Mouse (Mus musculus): ENCODE measurements around the gene Gm42906. TPM values are rescaled to one million over a fixed set of nuclear protein-coding genes. Genes with fewer than 3 reads are reported as not detected.

Gm42906 gene
- polyA plus RNA-seq, 1 experiment from 2014 or later: not detected

DNA sequence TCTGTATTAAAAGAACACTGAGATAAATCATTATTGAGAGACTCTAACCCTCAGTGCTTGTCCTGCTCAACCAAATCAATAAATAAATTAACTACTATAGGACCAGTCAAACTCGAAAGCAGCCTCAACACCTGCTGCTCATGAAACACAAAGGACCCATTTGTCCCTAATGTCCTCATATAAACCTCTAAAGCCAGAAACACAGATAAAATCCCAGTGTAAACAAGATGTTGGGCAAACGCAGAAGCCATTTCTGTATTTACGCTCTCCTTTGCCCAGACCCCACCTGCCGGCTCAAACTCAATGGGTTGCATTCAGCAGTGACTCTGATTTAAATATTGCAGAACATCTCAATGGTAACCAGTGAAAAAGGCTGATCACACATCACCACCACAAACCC is 131.7 kb downstream of the Gm42906 start:
- WGBS: 77% methylated on average over 4 of the region's 4 CpGs
- ATAC-seq (ENCODE audit: low FRiP score) (no peak), DNase-seq (ENCODE audit: low spot score, missing footprints) (no peak)
- Histone ChIP-seq H3K4me1 (ENCODE audit: control insufficient read depth, insufficient read depth, low read length) (no peaks in the 10 kb centered on the region), H3K27ac (ENCODE audit: low read depth, low read length) (no peak overlapping the region), H3K9me3 (ENCODE audit: control insufficient read depth, low read length) (no peaks in the 10 kb centered on the region), H3K9ac (ENCODE audit: low read length) (no peak overlapping the region), H3K36me3 (ENCODE audit: control insufficient read depth, insufficient read depth, low read length) (no peaks in the 10 kb centered on the region), H3K27me3 (ENCODE audit: control insufficient read depth, insufficient read depth, low read length) (no peaks in the 10 kb centered on the region), H3K4me2 (no peak overlapping the region), H3K4me3 (ENCODE audit: low read depth, low read length) (no peak overlapping the region)

GRCm38 (mm10) chr5:151293591-151293990 is 134.4 kb downstream of the Gm42906 start:
- no peak overlapping the region for H3K9ac ChIP-seq (ENCODE audit: low read length)
- H3K27ac ChIP-seq (ENCODE audit: low read depth, low read length): no peak overlapping the region
- no peak overlapping the region for H3K4me3 ChIP-seq (ENCODE audit: low read depth, low read length)
- DNase-seq (ENCODE audit: low spot score, missing footprints) (no peak), ATAC-seq (ENCODE audit: low FRiP score) (no peak)
- no peak overlapping the region for H3K4me2 ChIP-seq
- WGBS: 84% methylated on average over 4 of the region's 4 CpGs
- no peaks in the 10 kb centered on the region for H3K9me3 ChIP-seq (ENCODE audit: control insufficient read depth, low read length)
- no peaks in the 10 kb centered on the region for H3K4me1 ChIP-seq (ENCODE audit: control insufficient read depth, insufficient read depth, low read length)
- H3K27me3 ChIP-seq (ENCODE audit: control insufficient read depth, insufficient read depth, low read length): no peaks in the 10 kb centered on the region
- H3K36me3 ChIP-seq (ENCODE audit: control insufficient read depth, insufficient read depth, low read length): no peaks in the 10 kb centered on the region

- ATAC-seq (ENCODE audit: low FRiP score) (no peak), DNase-seq (ENCODE audit: low spot score, missing footprints) (peak; percentile 84)
- Histone ChIP-seq H3K4me2 (no peak overlapping the region), H3K4me1 (ENCODE audit: control insufficient read depth, insufficient read depth, low read length) (no peaks in the 10 kb centered on the region), H3K27ac (ENCODE audit: low read depth, low read length) (no peak overlapping the region), H3K9ac (ENCODE audit: low read length) (no peak overlapping the region), H3K27me3 (ENCODE audit: control insufficient read depth, insufficient read depth, low read length) (no peaks in the 10 kb centered on the region), H3K9me3 (ENCODE audit: control insufficient read depth, low read length) (no peaks in the 10 kb centered on the region), H3K36me3 (ENCODE audit: control insufficient read depth, insufficient read depth, low read length) (no peaks in the 10 kb centered on the region), H3K4me3 (ENCODE audit: low read depth, low read length) (no peak overlapping the region)
- 20% methylated on average over 1 of the region's 1 CpGs for whole genome bisulfite sequencing
Observed at GRCm38 (mm10) chr5:151292310-151292709, 135.7 kb downstream of the Gm42906 start.

DNA sequence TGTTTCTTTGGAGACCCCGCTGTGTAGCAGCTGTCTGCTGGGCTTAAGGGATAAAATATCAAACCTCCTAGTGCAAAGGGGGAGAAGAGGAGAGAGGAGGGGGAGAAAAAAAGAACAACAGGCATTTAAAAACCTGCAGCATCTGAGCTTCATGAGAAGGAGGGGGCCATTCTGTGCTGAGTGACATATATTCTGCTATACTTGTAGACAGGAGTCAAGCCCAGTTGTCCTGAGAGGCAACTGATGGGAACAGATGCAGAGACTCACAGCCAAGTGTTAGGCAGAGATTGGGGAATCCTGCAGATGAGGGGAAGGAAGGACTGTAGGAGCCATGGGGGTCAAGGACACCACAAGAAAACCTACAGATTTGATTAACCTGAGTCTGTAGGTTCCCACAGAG is 141.6 kb downstream of the Gm42906 start:
- no peak overlapping the region for H3K27ac ChIP-seq (ENCODE audit: low read depth, low read length)
- no peak overlapping the region for H3K9ac ChIP-seq (ENCODE audit: low read length)
- 93% methylated on average over 1 of the region's 1 CpGs for WGBS
- no peaks in the 10 kb centered on the region for H3K4me1 ChIP-seq (ENCODE audit: control insufficient read depth, insufficient read depth, low read length)
- ATAC-seq (ENCODE audit: low FRiP score) (no peak), DNase-seq (ENCODE audit: low spot score, missing footprints) (no peak)
- no peaks in the 10 kb centered on the region for H3K9me3 ChIP-seq (ENCODE audit: control insufficient read depth, low read length)
- H3K36me3 ChIP-seq (ENCODE audit: control insufficient read depth, insufficient read depth, low read length): no peaks in the 10 kb centered on the region
- H3K4me2 ChIP-seq: no peak overlapping the region
- no peaks in the 10 kb centered on the region for H3K27me3 ChIP-seq (ENCODE audit: control insufficient read depth, insufficient read depth, low read length)
- H3K4me3 ChIP-seq (ENCODE audit: low read depth, low read length): no peak overlapping the region

GRCm38 (mm10) chr5:151279531-151279930 is 148.4 kb downstream of the Gm42906 start:
- Histone ChIP-seq H3K27me3 (ENCODE audit: control insufficient read depth, insufficient read depth, low read length) (no peaks in the 10 kb centered on the region), H3K9me3 (ENCODE audit: control insufficient read depth, low read length) (no peaks in the 10 kb centered on the region), H3K4me1 (ENCODE audit: control insufficient read depth, insufficient read depth, low read length) (no peaks in the 10 kb centered on the region), H3K4me3 (ENCODE audit: low read depth, low read length) (no peak overlapping the region), H3K36me3 (ENCODE audit: control insufficient read depth, insufficient read depth, low read length) (no peaks in the 10 kb centered on the region), H3K27ac (ENCODE audit: low read depth, low read length) (no peak overlapping the region), H3K4me2 (no peak overlapping the region), H3K9ac (ENCODE audit: low read length) (no peak overlapping the region)
- DNase-seq (ENCODE audit: low spot score, missing footprints) (no peak), ATAC-seq (ENCODE audit: low FRiP score) (no peak)
- 93% methylated on average over 7 of the region's 7 CpGs for WGBS

DNA sequence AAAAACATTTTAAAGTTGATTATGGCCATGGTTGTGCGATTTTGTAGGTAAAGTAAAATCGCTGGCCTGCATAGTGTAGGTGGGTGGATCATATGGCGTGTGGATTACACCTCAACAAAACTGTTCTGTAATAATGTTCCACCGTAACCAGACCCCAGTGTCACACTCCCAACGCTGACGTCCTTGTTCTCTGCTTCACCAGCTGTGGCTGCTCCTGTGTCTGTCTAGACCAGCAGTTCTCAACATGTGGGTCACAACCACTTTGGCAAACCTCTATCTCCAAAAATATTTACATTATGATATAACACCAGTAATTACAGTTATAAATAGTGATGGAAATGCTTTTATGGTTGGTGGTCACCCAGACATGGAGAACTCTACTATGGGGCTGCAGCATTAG is 150.0 kb downstream of the Gm42906 start:
- H3K9me3 ChIP-seq (ENCODE audit: control insufficient read depth, low read length): no peaks in the 10 kb centered on the region
- no peak overlapping the region for H3K27ac ChIP-seq (ENCODE audit: low read depth, low read length)
- 90% methylated on average over 6 of the region's 6 CpGs for WGBS
- no peaks in the 10 kb centered on the region for H3K27me3 ChIP-seq (ENCODE audit: control insufficient read depth, insufficient read depth, low read length)
- H3K9ac ChIP-seq (ENCODE audit: low read length): no peak overlapping the region
- no peaks in the 10 kb centered on the region for H3K4me1 ChIP-seq (ENCODE audit: control insufficient read depth, insufficient read depth, low read length)
- H3K36me3 ChIP-seq (ENCODE audit: control insufficient read depth, insufficient read depth, low read length): no peaks in the 10 kb centered on the region
- no peak overlapping the region for H3K4me3 ChIP-seq (ENCODE audit: low read depth, low read length)
- ATAC-seq (ENCODE audit: low FRiP score): no peak
- no peak overlapping the region for H3K4me2 ChIP-seq
- DNase-seq (ENCODE audit: low spot score, missing footprints): no peak

DNA sequence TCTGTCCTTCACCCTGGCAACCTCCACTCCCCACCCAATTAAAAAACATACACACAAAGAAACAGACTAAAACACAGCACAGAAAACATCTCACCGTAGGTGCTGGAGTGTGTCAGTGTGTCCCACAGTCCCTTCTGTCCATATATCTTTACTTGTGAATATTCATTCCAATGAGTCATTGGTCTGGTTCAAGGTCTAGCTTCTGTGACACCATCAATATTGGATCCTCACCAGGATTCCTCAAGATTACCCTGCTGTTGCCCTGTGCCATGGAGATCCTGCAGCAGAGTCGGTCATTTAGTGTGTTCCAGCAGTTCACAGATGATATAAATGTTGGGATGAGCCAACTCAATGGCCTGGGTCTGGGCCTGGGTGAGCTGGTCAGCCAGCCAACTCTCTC is 152.0 kb downstream of the Gm42906 start:
- ATAC-seq (ENCODE audit: low FRiP score): no peak
- Histone ChIP-seq H3K4me3 (ENCODE audit: low read depth, low read length) (no peak overlapping the region), H3K9ac (ENCODE audit: low read length) (no peak overlapping the region), H3K9me3 (ENCODE audit: control insufficient read depth, low read length) (no peaks in the 10 kb centered on the region), H3K4me1 (ENCODE audit: control insufficient read depth, insufficient read depth, low read length) (no peaks in the 10 kb centered on the region), H3K27me3 (ENCODE audit: control insufficient read depth, insufficient read depth, low read length) (no peaks in the 10 kb centered on the region), H3K4me2 (no peak overlapping the region), H3K36me3 (ENCODE audit: control insufficient read depth, insufficient read depth, low read length) (no peaks in the 10 kb centered on the region), H3K27ac (ENCODE audit: low read depth, low read length) (no peak overlapping the region)
- 81% methylated on average over 2 of the region's 2 CpGs for WGBS
- DNase-seq (ENCODE audit: low spot score, missing footprints): no peak

DNA sequence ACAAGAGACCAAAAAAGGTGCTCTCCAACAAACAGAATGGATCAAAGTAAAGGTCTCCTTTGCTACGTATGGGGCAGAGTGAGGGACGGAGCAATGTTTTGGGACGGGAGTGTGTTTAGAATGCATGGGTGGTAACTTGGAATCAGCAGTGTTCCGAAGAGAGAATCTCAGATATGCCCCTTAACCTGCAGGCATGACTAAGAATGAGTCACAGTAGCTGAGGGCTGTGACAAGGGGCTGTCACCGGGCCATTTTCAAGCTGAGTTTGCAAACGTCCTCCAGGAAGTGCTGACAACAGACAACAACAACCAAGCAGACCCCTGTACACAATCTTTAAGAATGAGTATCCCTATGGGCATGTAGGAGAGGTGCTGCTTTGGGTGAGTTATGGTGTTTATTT is 153.7 kb downstream of the Gm42906 start:
- Histone ChIP-seq H3K4me1 (ENCODE audit: control insufficient read depth, insufficient read depth, low read length) (no peaks in the 10 kb centered on the region), H3K27ac (ENCODE audit: low read depth, low read length) (no peak overlapping the region), H3K36me3 (ENCODE audit: control insufficient read depth, insufficient read depth, low read length) (no peaks in the 10 kb centered on the region), H3K4me2 (no peak overlapping the region), H3K4me3 (ENCODE audit: low read depth, low read length) (no peak overlapping the region), H3K9ac (ENCODE audit: low read length) (no peak overlapping the region), H3K9me3 (ENCODE audit: control insufficient read depth, low read length) (no peaks in the 10 kb centered on the region), H3K27me3 (ENCODE audit: control insufficient read depth, insufficient read depth, low read length) (no peaks in the 10 kb centered on the region)
- ATAC-seq (ENCODE audit: low FRiP score): no peak
- no peak for DNase-seq (ENCODE audit: low spot score, missing footprints)
- WGBS: 82% methylated on average over 6 of the region's 6 CpGs

- DNase-seq (ENCODE audit: low spot score, missing footprints): no peak
Observed at GRCm38 (mm10) chr5:151270815-151271214, 157.1 kb downstream of the Gm42906 start.

More at GRCm38 (mm10) chr5:151270815-151271214, 157.1 kb downstream of the Gm42906 start:
- no peak for ATAC-seq (ENCODE audit: low FRiP score)
- H3K9ac ChIP-seq (ENCODE audit: low read length): no peak overlapping the region
- no peaks in the 10 kb centered on the region for H3K4me1 ChIP-seq (ENCODE audit: control insufficient read depth, insufficient read depth, low read length)
- H3K9me3 ChIP-seq (ENCODE audit: control insufficient read depth, low read length): no peaks in the 10 kb centered on the region
- H3K4me3 ChIP-seq (ENCODE audit: low read depth, low read length): no peak overlapping the region
- H3K4me2 ChIP-seq: no peak overlapping the region
- no peaks in the 10 kb centered on the region for H3K27me3 ChIP-seq (ENCODE audit: control insufficient read depth, insufficient read depth, low read length)
- WGBS: 89% methylated on average over 5 of the region's 5 CpGs
- no peak overlapping the region for H3K27ac ChIP-seq (ENCODE audit: low read depth, low read length)
- no peaks in the 10 kb centered on the region for H3K36me3 ChIP-seq (ENCODE audit: control insufficient read depth, insufficient read depth, low read length)
